Mouse (Mus musculus) liver, embryonic 14.5 days (tissue): ENCODE measurements around the gene Gria1.

Source experiments
- CTCF ChIP-seq: IDR thresholded peaks from 2 replicates; pipeline ENCODE4 v1.5.1; 2016; ENCODE audit warnings: antibody characterized with exemption, low read depth, control low read depth
- EP300 ChIP-seq: IDR thresholded peaks from 2 replicates; pipeline ENCODE4 v1.6.1; 2016; ENCODE audit warnings: antibody characterized with exemption, low read depth

DNA sequence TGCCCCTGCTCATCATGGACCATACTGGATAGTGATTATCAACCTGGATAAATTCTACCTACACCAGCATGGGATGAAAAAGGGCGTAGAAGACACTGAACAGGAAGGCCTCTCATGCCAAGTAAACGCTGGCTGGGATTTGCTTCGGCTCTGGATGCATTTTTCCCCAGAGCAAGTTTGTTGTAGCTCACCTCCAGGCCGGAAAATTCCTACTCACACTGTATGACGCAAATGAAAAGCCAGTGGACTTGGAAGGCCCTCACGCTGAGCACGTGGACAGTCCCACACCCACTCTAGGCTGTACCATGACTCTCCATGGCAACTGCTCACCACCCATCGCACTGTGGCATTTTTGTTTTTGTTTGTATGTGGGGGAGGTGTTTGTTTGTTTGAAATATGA, 28.1 kb downstream of the Gria1 start:
- TF ChIP-seq CTCF (no peak), EP300 (no peak)
